Mouse (Mus musculus): ENCODE measurements around the gene Ldlr. TPM values are rescaled to one million over a fixed set of nuclear protein-coding genes. Genes with fewer than 3 reads are reported as not detected.
"Not testable (repeated sequence)": the region's sequence is repeated elsewhere in the genome, so short reads cannot be mapped to it uniquely, and the experiment has no call there.

The Ldlr gene
- total RNA-seq, 2 experiments from 2014 or later = 2.4 to 3.5 TPM

GRCm38 (mm10) chr9:21786906-21787305 is 63.6 kb downstream of the Ldlr start:
- intact Hi-C loops (cut with DNase I) = no loop called here
- peak; percentile 60 for DNase-seq

GRCm38 (mm10) chr9:21787654-21788053 is 64.4 kb downstream of the Ldlr start:
- intact Hi-C loops (cut with DNase I) = no loop called here
- no peak for DNase-seq

- intact Hi-C loops (cut with DNase I) = no loop called here
- DNase-seq = no peak
These were observed 65.0 kb downstream of the Ldlr start for GRCm38 (mm10) chr9:21788234-21788633.

- DNase-seq = peak; percentile 49 to 65
- intact Hi-C loops (cut with DNase I) = no loop called here
These were observed 68.6 kb downstream of the Ldlr start for GRCm38 (mm10) chr9:21791861-21792260.

GRCm38 (mm10) chr9:21792644-21793043 is 69.4 kb downstream of the Ldlr start:
- peak; percentile 46 to 50 for DNase-seq
- intact Hi-C loops (cut with DNase I) = no loop called here

GRCm38 (mm10) chr9:21793507-21793906 is 70.2 kb downstream of the Ldlr start:
- DNase-seq; intact Hi-C loops (cut with DNase I): not testable (repeated sequence)

GRCm38 (mm10) chr9:21794344-21794834 is 71.1 kb downstream of the Ldlr start:
- no peak for DNase-seq
- intact Hi-C loops (cut with DNase I) = no loop called here

GRCm38 (mm10) chr9:21794925-21795324 is 71.6 kb downstream of the Ldlr start:
- intact Hi-C loops (cut with DNase I) = no loop called here
- DNase-seq = no peak

- no peak for DNase-seq
- intact Hi-C loops (cut with DNase I) = no loop called here
These were observed 72.3 kb downstream of the Ldlr start for GRCm38 (mm10) chr9:21795579-21795978.

- intact Hi-C loops (cut with DNase I) = no loop called here
- DNase-seq = no peak
These were observed 73.0 kb downstream of the Ldlr start for GRCm38 (mm10) chr9:21796259-21796658.

GRCm38 (mm10) chr9:21796919-21797318 is 73.6 kb downstream of the Ldlr start:
- DNase-seq = no peak
- intact Hi-C loops (cut with DNase I) = no loop called here

- peak; percentile 76 to 77 for DNase-seq
- intact Hi-C loops (cut with DNase I) = no loop called here
These were observed 74.7 kb downstream of the Ldlr start for GRCm38 (mm10) chr9:21797921-21798344.

GRCm38 (mm10) chr9:21798345-21799009 is 75.2 kb downstream of the Ldlr start, which contains the start of gene Kank2:
Gene Kank2, minus strand, starts transcription at chr9:21798744.
- intact Hi-C loops (cut with DNase I) = no loop called here
- DNase-seq = peak; percentile 87 to 92

GRCm38 (mm10) chr9:21799010-21799350 is 75.7 kb downstream of the Ldlr start:
- no peak for DNase-seq
- intact Hi-C loops (cut with DNase I) = no loop called here

Other genes starting within 250 kb of the Ldlr start
- gene Tmed1, start 213.2 kb upstream of the Ldlr start, total RNA-seq (2021) = 10 to 100 TPM; 24.4 to 34.9 TPM
- gene AB124611, start 197.3 kb upstream of the Ldlr start, total RNA-seq (2021) = under 1 TPM; 0.59 to 0.72 TPM
- 10 to 100 TPM; 63.0 to 65.2 TPM for gene Carm1, start 176.6 kb upstream of the Ldlr start, total RNA-seq (2021)
- 10 to 100 TPM; 41.8 to 44.7 TPM for gene Timm29, start 130.8 kb upstream of the Ldlr start, total RNA-seq (2021)
- gene Yipf2, start 130.7 kb upstream of the Ldlr start, total RNA-seq (2021) = 1 to 10 TPM; 3.7 to 4.6 TPM
- gene Smarca4, start 107.3 kb upstream of the Ldlr start, total RNA-seq (2021) = 10 to 100 TPM; 38.6 to 40.3 TPM
- 1 to 10 TPM in 1 of 2 experiments, under 1 TPM in 1; 0.64 to 1.8 TPM for gene Spc24, start 36.8 kb downstream of the Ldlr start, total RNA-seq (2021)
- 10 to 100 TPM; 12.7 to 13.3 TPM for gene Kank2, start 75.3 kb downstream of the Ldlr start, total RNA-seq (2021)
- gene Angptl8, start 112.0 kb downstream of the Ldlr start, total RNA-seq (2021) = not detected
- 10 to 100 TPM; 10.1 to 12.5 TPM for gene Dock6, start 129.2 kb downstream of the Ldlr start, total RNA-seq (2021)
- gene Rab3d, start 194.7 kb downstream of the Ldlr start, total RNA-seq (2021) = 1 to 10 TPM; 2.3 to 4.1 TPM
- gene Ccdc159, start 204.0 kb downstream of the Ldlr start, total RNA-seq (2021) = under 1 TPM in 1 of 2 experiments, not detected in 1; 0.30 TPM
- 10 to 100 TPM in 1 of 2 experiments, 1 to 10 TPM in 1; 7.8 to 10.5 TPM for gene Tmem205, start 204.1 kb downstream of the Ldlr start, total RNA-seq (2021)
- gene Plppr2, start 213.6 kb downstream of the Ldlr start, total RNA-seq (2021) = under 1 TPM; 0.49 to 0.64 TPM
- gene Swsap1, start 232.3 kb downstream of the Ldlr start, total RNA-seq (2021) = 1 to 10 TPM; 1.4 to 2.2 TPM
- under 1 TPM; 0.23 to 0.59 TPM for gene Epor, start 240.0 kb downstream of the Ldlr start, total RNA-seq (2021)

Measured in gastrocnemius, postnatal 36 days (tissue).